Mouse (Mus musculus) lung, postnatal 4 days (tissue): ENCODE data around the gene Cald1.
A peak's percentile ranks its signal among the peaks of the same experiment; 100 is the strongest.

Experiments
- DNase-seq, 2 experiments: peaks; one replicate each; pipeline ENCODE4 v3.0.0; 2021

Cald1 gene

DNA sequence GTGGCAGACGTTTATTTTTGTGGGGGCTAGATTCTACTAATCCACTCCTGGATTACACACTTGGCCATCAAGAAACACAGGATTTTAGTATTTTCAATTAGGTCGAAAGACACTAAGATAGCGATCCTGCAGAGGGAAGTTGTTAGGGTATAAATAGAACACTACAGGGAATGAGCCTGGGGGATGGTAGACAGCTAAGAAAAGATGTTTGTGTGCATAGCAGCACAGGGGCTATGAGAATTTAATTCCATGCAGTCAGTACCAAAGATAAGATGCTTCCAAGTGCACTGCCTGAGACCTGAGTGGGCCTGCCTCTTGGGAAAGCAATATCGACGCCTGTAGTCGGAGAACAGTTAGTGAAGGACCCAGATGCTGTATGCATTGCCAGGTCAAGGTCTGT lies 172.2 kb downstream of the Cald1 start:
- no peak for DNase-seq

DNA sequence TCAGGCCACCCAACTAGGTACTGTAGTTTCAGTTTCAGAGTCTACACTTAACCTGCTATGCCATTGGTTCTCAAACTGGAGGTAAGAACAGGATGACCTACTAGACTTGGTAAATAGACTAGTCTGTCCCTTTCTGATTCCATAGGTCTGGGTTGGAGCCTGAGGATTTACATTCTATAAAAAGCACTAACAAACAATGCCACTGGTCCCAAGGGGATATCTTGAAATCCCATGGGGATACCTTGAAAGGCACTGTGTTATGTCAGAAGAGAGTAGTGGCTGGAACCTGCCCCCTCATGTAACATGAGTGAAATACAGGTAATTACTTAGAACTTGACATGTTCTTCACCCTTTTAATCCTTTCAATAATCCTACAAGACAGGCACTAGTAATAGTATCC lies 178.1 kb downstream of the Cald1 start:
- DNase-seq: no peak

DNA sequence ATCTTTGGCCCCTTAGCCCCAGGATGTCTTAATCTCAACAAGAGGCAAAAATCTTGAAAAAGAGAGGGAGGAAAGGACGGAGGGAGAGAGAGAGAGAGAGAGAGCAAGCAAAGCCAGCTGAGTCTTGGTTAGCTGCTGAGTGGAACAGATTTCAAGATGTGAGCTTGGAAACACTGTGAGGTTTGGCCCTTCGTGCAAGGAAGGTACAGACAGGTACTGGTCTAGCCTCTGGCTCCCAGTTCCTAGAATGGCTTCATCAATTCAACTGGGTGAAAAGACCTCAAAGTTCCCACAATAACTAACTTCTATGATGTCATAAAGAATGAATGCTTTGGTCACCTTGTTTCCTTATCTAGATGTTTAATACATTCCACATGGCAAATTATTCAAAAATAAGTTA lies 178.8 kb downstream of the Cald1 start:
- no peak for DNase-seq

DNA sequence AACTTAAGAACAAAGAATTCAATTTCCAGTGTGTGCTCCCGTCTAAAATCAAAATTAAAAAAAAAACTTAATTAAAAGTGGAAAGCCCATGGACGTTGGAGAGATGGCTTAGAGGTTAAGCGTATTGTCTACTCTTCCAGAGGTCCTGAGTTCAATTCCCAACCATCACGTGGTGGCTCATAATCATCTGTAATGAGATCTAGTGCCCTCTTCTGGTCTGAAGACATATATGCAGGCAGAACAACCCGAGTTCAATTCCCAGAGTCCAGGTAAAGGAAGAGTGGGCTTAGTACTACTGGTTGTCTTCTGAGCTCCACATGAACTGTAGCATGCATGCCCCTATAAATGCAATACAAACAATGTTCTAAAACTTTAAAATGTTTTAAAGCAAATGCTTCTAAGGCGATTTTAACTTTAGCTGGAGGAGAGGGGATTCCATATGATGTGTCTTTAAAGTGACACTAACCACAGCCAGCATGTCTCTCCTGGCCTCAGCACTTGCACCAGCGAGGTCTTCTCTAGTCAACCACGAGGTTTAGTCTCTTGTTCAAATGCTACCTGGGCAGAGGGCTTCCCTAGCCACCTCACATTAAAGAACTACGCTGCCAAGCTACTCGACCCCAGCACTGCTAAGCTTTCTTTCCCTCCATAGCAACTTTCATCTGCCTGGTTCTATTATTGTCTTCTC lies 179.8 kb downstream of the Cald1 start:
- no peak for DNase-seq

DNA sequence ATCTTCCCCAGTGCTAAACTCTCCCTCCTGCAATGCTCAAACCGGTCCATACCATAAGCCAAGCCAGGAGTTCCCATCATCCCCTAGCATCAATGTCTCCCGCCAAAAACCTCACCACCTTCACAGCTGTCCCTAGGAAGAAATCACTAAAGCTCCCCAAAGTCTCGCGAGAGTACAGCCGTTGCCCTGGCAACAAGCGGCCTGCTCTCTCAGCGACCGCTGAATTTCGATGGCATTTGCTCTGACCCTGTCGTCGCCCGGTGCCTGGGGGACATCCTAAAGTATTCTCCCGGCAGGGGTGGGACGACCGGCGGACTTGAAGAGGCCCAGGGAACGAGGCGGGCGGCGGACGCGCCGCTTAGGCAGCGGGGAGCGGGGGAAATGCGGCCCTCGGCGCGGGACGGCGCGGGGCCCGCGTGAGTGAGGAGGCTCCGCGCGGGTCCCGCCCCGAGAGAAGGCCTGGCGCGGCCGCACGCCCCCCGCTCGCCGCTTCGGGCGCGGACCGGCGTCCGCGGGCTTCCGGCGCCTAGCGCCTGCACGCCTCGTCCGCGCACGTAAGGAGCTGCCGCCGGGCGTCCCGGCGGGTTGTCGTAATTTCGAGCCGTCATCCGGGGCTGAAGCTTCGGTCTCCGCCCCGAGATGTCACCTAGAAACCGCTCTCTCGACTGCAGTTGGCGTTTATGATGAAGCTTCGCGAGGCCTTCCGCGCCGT lies 182.1 kb downstream of the Cald1 start, which contains the start of gene Agbl3:
Gene Agbl3, plus strand, starts transcription at position 202 of the 712 bp plus-strand sequence.
- peak; percentile 95 to 97 for DNase-seq

DNA sequence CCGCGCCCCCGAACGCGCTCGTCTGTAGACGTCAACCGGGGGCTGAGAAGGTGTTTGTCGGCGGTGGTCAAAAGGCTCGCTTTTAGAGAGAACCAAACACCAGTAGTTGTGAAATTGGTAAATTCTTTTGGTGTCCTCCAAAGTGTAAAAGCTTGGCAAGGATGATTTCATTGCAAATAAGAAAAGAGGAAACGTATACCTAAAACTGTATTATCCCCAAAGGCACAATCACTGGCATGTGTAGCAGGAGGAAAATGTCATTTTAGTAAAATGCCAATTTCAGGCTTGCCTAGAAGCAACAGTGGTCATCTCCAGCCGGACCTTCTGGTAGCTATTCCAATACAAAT lies 182.6 kb downstream of the Cald1 start:
- DNase-seq: no peak

DNA sequence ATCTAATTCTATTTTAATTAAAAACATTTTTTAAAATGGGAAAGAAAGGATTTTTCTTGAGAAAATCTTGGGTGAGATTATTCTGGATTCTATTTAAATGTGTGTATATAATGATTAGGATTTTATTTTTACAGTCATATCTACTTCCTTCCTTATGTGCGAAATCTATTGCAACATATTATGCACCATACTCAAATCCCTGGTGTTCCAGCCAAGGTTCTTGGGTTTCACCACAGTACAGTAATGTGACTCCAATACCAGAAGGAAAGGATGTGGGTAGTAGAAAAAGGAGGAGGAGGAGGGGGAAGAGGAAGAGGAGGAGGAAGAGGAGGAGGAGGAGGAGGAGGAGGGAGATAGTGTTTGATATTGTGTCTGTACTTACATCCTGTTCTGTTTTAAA lies 184.2 kb downstream of the Cald1 start:
- DNase-seq: no peak

DNA sequence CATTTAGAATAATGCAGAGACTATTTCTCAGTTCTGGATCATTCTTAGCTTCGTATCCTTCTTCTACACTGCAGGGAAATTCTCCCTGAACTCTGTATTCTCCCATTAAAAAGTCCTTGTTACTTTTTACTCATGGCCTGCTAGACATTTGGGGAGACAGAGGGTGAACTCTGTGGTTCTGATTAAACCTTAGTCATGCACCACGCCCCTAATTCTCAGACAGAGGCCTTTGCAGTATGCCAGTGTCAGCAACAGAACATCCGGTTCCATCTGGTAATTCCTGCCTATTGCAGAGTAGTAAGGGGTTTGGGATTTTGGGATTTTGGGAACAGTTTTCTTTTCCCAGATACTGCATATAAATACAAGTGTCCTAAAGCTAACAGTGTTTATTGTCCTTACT lies 198.6 kb downstream of the Cald1 start:
- peak in 1 of 2 experiments; percentile 24 for DNase-seq

DNA sequence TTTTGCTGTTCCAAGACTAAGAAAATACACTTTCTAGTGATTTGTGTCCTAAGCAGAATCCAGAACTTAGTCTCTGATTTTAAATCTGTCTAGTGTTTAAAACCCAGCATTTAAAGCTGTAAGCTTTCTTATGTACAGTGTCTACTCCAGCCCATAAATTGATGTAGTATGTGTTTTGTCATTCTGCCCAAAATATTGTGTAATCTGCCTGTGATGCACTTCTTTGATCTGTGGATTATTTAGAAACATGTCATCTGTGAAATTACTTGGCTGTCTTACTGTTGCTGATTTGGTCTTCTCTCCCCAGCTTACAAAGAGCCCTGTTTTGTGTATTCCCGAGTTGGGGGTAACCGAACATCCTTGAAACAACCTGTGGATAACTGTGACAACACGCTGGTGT lies 199.6 kb downstream of the Cald1 start:
- DNase-seq: peak in 1 of 2 experiments; percentile 20

DNA sequence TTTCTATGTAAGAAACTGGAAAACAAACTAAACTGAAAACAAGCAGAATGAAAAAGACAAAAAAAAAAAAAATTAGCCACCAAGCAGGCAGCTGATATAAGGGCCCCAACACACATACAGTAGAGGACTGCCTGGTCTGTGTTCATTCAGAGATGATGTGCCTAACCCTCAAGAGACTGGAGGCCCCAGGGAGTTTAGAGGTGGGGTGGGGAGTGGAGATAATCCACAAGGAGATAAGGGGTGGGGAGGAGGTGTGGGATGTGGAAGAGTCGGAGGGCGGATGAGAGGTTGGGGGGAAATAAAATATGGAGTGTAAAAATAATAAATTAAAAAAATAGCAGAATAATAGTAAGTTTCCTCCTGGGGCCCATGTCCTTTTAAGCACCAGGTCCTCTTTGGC lies 207.3 kb downstream of the Cald1 start:
- no peak for DNase-seq

DNA sequence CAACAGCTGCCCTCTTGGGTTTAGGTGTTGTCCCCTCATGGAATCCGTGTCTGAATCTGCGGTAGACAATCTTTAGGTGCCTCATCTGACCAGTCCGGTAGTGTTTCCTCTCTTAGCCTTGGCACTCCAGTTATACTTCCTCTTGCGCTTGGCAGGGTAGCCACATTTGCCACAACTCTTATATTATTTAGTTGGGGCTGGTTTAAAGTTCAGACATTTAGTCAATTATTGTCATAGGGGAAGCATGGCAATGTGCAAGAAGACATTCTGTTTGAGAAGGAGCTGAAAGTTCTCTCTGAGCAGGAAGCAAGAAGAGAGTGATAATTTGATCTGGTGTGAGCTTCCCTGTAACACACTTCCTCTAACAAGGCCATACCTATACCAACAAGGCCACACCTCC lies 212.4 kb downstream of the Cald1 start:
- DNase-seq: no peak

DNA sequence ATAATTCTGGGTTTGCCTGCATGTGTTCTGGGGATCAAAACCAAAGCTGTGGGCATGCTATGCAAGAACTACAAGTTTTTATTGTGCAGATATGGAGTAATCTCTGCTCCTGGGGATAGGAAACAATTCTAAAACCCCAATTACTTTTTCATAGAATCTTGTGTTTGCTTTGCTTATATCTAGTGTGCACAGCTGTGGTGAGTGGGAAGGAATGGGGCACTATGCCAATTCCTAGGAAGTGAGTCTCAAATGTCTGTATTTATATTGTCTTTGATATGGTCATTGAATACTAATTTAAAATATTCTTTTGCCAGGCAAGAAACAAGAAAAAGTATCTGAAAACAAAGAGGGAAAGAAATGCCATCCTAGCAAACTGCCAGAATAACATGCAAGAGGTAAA lies 226.1 kb downstream of the Cald1 start:
- no peak for DNase-seq
